Mouse (Mus musculus) adrenal gland, adult 8-10 months (tissue): Measurements from ENCODE around the gene Mgst2. TPM values are rescaled to one million over a fixed set of nuclear protein-coding genes. Genes with fewer than 3 reads are reported as not detected.

ENCODE experiments used
- DNase-seq: peaks from one replicate; pipeline ENCODE4 v3.0.0; 2022
- total RNA-seq, 4 experiments: library from RNA; stranded (reverse); gene quantifications; 2 replicates each; pipeline ENCODE4 v1.2.4; 2022

Gene Mgst2
- total RNA-seq, 4 experiments from 2014 or later: 209 to 255 (median 219) TPM

DNA sequence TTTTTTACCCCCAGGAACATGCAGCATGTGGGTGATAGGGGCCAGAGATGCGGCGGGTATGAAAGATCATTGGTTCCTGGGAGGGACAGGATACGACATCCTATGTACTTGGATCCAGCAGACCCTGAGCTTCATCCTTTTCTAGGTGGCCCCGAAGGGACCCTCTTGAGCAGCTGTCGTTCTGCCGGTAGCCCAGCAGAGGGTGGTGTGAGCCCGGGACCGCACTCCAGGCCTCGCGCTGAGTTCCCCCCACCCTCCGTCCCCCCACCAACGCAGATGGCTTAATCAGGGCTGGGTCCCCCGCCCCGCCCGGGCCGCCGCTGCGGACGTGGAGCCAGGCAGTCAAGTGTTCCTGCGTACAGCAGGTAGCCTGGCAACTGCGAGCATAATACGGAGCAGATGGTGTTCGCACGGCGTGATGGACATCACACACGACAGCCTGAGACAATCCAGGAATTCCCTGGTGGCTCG lies 41.2 kb downstream of the Mgst2 start:
- DNase-seq: peak; percentile 56

DNA sequence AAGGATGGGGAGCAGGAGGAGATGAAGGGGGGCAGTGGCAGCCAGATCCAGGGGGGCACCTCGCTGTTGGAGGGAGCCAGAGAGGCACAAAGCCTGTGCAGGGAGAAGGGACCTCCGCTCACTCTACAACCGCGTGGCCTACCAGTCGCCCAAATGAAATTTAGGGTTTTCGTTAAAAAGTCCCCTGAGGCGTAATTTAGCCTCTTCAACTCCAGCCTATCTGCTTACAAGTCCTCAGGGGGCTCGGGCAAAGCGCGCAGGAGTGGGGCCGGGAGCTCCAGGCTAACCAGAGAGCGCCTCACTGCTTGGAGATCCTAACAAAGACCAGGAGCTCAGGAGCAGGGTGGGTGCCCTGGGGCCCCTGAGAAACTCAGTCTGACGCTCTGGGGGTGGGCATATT lies 41.8 kb downstream of the Mgst2 start:
- DNase-seq: no peak

DNA sequence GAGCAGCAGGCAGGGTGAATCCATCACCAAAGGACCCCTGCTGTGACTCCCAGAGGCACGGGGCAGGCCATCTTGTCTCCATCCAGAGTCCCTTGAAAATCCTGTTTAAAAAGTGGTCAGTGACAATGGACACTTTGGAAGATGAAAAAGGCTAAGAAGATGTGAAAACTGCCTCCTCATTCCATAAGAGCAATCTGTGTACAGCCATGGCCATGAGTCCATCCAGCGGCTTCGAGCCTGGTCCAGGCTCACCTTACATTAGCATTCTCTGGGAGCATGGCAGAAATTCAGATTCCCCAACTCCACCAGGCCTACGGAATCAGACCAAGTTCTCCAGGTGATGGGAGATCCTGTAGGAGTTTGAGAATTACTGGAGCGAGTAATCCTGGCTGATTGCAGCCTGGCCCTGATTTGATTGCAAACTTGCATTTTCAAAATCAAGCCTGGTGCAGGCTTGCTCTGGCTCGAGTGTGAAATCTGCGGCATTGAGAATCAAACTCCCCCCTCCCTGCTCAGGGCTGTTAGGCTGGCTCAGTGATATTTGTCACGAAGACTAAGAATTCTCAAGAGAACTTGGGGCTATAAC lies 42.6 kb downstream of the Mgst2 start:
- no peak for DNase-seq

DNA sequence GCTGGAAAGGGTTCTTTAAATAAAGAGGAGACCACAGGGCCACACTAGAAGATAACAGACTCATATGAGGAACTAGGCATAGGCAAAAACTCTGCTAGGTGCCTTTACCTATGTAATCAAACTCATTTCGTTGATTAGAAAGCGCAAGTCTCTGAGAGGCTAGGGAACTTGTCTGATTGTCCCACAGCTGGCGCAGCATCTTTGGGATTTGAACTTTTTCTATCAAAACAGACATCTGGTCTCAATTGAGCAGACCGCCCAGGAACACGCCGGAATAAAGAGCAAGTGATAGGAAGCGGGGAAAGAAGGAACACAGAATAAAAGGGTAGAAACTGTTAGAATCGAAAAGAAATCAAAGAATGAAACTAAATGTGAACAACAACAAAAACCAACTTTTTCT lies 43.3 kb downstream of the Mgst2 start:
- DNase-seq: no peak

DNA sequence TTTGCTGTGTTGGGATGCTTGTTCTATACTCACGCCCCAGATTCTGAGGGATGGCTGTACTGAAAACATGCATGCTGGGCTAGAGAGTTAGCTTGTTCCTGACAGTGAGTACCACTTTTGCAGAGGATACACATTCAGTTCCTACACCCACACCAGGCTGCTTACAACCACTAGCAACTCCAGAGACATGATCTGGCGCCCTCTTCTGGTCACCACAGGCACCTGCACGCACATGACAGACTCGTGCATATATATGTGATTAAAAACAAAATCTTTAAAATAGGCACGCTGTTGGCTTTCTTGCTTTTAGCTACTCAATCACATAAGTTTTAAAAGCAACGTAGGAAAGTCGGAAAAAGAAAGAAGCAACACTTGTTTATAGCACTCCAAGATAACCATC lies 45.1 kb downstream of the Mgst2 start:
- no peak for DNase-seq

DNA sequence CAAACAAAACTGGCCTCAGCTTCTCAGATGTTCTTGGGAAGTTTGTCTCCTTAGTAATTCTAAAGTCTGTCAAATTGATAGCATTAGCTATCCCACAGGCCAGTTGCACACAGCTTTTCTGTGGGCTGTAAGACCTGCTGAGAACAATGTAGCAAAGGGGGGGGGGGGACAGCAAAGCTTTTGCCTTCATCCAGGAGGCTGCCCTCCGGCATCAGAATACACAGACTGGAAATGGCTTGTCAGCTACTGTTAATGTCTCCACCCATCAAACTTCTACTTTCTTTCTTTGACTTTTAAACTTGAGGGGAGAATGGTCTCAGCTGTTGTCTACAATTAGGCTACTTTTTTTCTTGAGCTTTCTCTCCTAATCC lies 48.2 kb downstream of the Mgst2 start:
- no peak for DNase-seq

DNA sequence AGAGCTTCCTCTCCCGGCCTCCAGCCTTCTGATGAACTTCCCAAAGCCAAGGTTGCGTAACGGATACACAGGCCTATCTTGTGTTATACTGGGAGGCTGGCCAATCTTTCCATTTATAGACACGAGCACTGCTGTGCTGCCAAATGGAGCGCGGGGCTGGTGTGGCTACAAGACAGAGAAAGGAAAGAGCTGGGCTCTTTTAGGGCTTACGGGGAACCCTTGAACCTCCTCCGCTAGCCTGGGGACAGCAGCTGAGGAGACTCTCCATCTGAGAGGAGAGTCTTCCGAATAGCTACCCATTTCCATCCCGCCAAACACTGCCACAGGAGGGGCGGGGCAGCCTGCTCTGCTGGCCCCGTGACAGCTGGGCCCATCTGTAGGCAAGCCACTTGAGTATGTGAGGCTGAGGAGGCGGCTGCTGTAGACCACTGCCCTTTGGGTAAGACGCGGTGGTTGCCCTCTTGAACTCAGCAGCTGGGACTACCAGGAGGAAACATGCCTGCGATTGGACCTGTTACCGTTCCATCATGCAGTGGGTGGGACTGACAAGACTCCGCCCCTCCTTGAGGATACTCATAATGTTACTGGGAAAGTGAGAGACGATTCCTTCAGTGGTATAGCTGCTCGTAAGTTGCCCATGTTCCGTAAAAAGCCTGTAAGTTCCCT lies 48.7 kb downstream of the Mgst2 start:
- peak; percentile 82 for DNase-seq

DNA sequence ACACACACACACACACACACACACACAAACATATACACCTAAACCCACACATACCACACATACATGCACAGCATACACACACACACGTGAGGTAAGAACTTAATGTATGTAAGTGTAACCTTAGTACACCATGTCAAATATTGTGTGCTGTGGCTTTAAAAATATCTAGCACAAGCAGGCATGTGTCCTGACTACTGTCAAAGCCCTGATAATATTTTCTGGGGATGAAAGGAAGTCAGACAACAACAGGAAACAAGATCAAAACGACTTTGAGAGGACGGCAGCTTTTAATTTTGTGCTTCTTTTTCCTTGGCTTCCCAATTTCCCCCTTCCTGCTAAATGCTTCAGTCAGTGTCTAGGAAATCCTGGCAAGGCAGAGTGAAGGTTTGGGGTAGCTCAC lies 52.2 kb downstream of the Mgst2 start:
- DNase-seq: no peak

DNA sequence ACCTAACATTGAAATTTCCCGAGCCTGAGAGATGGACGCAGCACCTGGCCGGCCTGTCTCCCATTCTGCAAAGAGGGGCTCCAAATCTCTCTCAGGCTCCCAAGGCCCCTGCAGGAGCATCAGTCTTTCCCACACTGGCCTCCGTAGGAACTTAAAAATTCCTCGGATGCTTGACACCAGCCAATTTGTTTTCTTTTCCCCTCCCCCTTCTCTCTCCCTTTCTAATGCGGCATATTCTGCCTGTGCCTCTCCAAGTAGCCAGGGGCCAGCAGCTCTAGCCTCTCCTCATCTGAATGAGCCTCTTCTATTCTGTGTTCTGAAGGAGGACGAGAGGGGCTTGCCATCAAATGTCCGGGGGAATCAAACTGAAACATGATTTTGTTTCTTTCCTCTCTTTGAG lies 53.1 kb downstream of the Mgst2 start:
- no peak for DNase-seq

DNA sequence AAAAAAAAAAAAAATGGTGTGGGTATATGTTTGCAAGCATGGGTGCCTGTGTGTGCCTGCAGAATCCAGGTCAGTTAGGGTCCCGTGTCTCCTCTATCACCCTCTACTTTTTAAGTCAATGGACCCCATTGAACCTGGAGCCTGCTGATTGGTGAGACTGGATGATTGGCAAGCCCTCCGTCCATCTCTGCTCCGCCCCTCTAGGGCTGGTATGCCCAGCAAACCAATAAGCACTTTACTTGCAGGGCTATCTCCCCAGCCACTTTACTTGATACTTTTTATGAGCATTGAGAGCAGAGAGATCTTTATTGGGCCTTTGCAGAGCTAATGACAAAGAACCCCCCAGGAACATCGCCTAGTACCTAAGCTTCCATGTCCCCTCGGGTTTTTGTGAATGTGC lies 54.3 kb downstream of the Mgst2 start:
- DNase-seq: no peak

DNA sequence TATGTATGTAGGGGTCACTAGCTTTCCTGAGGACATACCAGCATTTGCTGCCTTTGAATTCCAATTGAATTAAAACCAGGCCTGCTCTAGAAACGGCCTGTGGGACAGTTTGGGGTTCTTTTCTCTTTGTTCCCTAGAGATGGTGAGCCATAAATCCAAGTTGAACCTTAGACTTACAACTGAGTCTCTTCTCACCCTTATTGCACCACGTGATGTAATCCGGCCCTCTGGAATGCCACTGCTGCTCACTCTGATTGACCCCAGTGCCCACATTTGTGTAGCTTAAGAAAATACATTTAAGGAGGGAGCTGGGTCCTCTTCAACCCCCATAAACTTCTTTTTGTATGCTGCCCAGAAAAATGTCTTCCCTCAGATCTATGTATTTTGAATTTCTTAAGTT lies 57.3 kb downstream of the Mgst2 start:
- DNase-seq: no peak

DNA sequence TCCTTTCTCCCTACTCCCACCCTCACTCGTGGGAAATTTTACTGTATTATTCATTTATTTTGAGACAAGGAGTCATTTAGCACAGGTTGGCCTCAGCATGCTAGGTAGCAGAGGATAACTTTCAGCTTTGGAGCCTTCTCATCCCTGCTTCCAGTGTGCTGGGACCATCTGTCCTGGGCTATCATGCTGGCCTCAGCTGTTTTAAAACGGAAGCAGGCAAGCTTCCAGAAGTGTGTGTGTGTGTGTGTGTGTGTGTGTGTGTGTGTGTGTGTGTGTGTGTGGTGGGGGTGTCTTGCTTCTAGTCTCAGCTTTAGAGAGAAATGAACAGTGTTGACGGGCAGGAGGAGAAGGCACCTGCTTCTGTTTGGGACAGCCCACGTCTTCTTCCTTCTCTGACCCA lies 57.7 kb downstream of the Mgst2 start:
- no peak for DNase-seq

DNA sequence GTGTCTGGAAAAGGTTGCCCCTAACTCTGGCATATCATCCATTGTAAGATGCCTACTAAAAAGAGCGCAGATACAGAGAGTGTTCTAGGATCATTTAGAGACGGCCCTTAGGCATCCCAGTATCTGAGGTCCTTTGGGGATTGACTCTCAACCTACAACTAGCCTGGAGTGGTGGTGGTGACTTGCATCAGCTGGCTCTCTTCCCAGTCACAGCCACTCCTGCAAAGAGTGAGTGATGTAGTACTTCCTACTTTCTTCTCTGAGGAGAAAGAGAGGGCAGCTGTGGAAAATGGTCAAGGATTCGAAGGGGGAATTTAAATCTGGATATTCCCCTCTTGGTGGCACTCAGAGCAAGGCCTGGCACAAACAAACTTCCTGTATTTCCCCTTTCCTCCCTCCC lies 59.2 kb downstream of the Mgst2 start:
- no peak for DNase-seq

DNA sequence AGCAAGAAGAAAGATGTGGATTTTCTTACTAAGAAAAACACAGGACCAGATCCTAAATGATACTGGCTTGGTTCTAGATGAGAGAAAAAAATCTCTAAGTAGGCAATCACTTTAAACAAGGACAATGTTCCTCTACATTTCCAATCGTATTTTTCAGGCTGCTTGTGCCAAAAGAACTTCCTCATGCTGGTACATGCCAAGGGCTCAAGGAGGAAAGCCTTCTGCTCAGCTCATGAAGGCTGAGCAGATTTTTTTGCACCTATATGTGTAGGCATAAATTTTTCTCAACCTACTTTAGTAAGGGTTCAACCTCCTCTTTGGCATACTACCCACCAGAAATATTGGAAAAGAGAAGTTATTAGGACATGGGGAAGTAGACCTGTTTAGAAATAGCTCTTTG lies 59.8 kb downstream of the Mgst2 start:
- DNase-seq: no peak

DNA sequence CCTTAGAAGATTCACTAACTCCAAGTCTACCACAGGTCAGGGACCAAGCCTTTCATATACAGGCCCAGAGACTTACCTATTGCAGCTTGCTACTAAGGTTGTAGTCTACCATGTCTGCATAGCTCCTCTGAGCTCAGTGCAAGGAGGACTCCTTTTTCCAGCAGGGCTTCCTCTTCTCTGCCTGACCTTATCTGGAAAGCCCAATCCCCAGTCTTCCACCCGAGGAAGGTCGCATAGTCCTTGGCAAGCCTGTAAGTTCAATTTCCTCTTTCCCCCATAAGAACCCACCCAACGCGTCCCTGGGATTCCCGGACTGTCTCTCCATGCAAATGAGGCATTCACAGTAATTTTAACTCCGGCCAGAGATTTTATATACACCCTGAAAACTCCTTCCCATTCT lies 66.1 kb downstream of the Mgst2 start:
- DNase-seq: no peak

DNA sequence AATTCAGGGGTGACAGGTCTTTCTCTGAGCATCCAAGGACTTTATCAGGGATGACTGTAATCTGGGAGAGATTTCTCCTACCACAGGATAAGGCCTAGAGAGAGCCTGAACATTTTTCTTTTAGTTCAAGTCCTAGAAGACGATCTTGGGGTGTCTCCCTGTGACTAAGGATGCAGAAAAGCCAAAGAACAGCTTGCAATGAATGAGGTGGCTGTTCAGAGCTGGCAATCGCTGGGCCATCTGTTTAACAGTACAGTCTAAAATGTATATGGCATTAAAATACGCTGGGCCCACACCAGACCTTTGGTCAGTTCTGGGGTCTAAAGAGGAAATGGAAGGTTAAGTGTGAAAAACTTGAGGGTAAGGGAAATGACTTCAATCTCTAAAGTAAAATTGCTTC lies 67.3 kb downstream of the Mgst2 start:
- no peak for DNase-seq

DNA sequence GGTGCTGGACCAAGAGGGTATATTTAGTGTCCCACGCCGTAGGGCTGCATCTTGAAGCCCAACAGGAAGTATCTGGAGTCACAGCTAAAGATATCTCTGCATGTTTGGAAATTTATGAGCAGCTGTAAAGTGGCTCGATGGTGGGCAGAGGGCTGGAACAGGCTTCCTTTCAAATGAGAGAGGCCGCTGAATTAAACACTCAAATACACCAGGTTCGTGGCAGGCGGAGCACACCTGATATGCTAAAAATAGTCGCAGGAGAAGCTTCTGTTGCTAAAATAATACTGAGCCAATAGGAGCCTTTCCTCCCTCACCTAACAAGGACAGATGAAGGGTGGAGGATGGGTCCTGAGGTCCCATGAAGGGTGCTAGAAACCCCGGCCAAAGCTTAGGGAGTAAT lies 67.8 kb downstream of the Mgst2 start:
- no peak for DNase-seq

DNA sequence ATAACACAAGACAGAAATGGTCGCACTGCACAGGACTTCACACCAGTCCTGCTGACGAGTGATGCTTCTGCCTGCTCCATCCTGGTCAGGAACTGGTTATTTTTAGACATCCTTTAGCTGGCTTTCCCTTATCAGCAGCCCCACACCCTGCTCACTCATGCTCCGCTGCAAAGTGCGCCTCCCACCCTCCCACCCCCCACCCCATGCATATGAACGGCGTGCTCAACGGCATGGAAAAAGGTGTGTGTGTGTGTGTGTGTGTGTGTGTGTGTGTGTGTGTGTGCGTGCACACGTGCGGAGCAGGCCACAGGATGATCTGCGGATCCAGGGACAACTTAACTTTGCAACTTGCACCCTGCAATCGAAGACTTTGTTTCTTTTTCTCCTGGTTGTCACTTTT lies 68.3 kb downstream of the Mgst2 start:
- no peak for DNase-seq

DNA sequence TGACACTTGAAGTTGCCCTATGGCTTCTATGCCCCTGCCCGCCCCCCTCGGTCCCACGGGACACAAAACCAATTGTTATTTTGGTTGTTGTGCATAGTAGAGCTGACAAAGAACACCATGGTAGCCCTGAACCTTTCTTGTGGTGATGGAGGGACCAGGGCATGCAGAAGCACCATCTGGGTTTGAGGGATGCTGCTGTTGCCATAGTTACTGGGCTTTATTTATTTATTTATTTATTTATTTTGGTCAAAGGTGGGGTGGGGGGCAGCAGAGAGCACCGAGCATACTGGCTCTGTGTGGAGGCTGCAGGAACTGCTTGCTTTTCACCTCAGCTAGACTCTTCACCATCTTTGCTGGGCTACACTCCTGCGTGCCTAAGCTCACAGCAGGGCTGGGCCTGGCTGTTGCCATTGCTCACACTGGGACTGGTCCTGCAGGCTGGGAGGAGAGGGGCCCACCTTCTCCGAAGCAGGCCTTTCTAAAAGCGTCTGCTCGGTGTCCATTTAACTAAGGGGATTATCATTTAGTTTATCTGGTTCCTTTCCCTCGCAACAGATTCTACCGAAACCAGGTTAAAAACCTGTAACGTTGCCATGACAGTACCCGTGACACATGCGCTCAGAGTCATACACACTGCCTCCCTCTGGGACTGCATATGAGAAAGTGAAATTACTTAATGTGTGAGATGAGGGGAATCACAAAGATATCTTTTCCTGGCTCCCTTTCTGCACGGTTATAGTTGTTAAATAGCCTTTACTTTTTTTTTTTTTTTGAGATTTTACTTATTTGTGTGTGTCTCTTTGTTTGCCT lies 69.2 kb downstream of the Mgst2 start:
- DNase-seq: no peak

DNA sequence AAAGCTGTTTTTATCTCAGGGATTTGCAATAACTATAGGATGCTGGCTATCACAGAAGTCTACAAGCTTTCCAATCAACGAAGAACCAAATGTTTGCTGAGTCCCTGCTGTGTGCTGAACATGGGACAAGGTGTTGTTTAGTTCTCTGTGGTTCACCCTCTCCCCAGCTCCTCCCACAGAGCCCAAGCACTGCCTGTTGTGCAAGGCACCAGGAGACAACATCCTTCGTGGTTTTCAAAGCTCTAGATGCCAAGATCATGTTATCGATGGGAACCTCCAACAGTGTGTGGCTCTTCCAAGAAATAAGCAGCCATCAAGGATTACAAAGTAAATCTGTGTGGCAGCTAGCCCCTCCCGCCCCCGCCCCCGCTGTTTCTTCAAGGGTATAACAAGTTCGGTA lies 70.5 kb downstream of the Mgst2 start:
- no peak for DNase-seq

DNA sequence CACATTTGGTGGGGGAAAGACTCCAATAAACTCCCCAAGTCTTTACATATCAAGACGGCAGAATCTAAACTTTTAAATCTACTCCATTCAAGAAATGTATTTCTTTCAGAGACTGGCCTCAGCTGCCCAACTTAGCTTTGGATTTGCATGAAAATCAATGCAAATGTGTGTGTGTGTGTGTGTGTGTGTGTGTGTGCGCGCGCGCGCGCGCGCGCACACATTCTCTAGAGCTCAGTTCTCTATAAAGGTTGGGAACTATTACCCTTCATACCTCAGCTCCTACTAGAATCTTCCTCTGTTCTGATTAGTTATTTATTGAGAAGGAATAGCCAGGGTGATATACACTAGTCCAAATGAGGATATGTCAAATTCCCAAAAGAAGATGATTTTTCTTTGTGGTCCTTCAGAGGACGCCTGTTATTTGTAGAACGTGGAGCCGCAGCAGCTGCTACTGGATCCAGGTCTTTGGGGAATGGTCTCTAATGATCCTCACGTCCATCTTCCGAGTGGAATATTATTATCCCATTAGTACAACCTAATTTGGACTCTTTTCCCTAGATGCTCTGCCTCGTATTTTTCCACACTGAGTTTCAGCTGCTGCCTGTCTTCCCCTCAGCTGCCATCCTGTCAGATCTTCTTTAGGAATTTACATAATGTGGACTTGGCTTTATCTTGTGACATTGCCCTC lies 71.9 kb downstream of the Mgst2 start:
- no peak for DNase-seq
